Mouse (Mus musculus) kidney, postnatal 10 days (tissue): ENCODE measurements at regions not wholly inside any gene's neighbourhood (a gene's known extent, or its start where the extent isn't known, plus 50 kb on each side); places are given as distances from the start of the nearest gene placed in this dataset.
A peak's percentile ranks its signal among the peaks of the same experiment; 100 is the strongest.

ENCODE experiments used
- DNase-seq: peaks from one replicate; pipeline ENCODE4 v3.0.0; 2021; ENCODE audit warnings: mixed read lengths

- DNase-seq, result no peak
Observed at GRCm38 (mm10) chr9:51523471-51523870, 194.8 kb upstream of the 1810046K07Rik start.

- DNase-seq, result no peak
Observed at GRCm38 (mm10) chr9:51525906-51526305, 197.2 kb upstream of the 1810046K07Rik start.

GRCm38 (mm10) chr9:51538894-51539293, 210.2 kb upstream of the 1810046K07Rik start:
- no peak for DNase-seq

GRCm38 (mm10) chr9:51541940-51542339, 213.2 kb upstream of the 1810046K07Rik start:
- DNase-seq, result no peak

GRCm38 (mm10) chr9:51572040-51572439, 193.1 kb upstream of the Arhgap20 start:
- DNase-seq, result no peak

- DNase-seq, result no peak
Observed at GRCm38 (mm10) chr9:51581601-51582000, 183.5 kb upstream of the Arhgap20 start.

- no peak for DNase-seq
Observed at GRCm38 (mm10) chr9:51593707-51594106, 171.4 kb upstream of the Arhgap20 start.

- DNase-seq, result no peak
Observed at GRCm38 (mm10) chr9:51598706-51599105, 166.4 kb upstream of the Arhgap20 start.

- no peak for DNase-seq
Observed at GRCm38 (mm10) chr9:51608158-51608557, 157.0 kb upstream of the Arhgap20 start.

GRCm38 (mm10) chr9:51608697-51609456, 156.3 kb upstream of the Arhgap20 start:
- DNase-seq, result no peak

- no peak for DNase-seq
Observed at GRCm38 (mm10) chr9:51626156-51626555, 139.0 kb upstream of the Arhgap20 start.

GRCm38 (mm10) chr9:51636097-51636496, 129.0 kb upstream of the Arhgap20 start:
- no peak for DNase-seq

- DNase-seq, result no peak
Observed at GRCm38 (mm10) chr9:51636559-51637127, 128.5 kb upstream of the Arhgap20 start.

GRCm38 (mm10) chr9:51637131-51637920, 127.8 kb upstream of the Arhgap20 start:
- no peak for DNase-seq

GRCm38 (mm10) chr9:51641706-51642105, 123.4 kb upstream of the Arhgap20 start:
- no peak for DNase-seq

GRCm38 (mm10) chr9:51645426-51645825, 119.7 kb upstream of the Arhgap20 start:
- no peak for DNase-seq

GRCm38 (mm10) chr9:51653376-51654292, 111.5 kb upstream of the Arhgap20 start:
- no peak for DNase-seq

GRCm38 (mm10) chr9:51654645-51655044, 110.5 kb upstream of the Arhgap20 start:
- DNase-seq, result no peak

- DNase-seq, result no peak
Observed at GRCm38 (mm10) chr9:51657796-51658195, 107.3 kb upstream of the Arhgap20 start.

GRCm38 (mm10) chr9:51660908-51661874, 103.9 kb upstream of the Arhgap20 start:
- peak; percentile 68 for DNase-seq

GRCm38 (mm10) chr9:51661911-51662310, 103.2 kb upstream of the Arhgap20 start:
- DNase-seq, result no peak
